Mouse (Mus musculus) heart, postnatal 0 days (tissue): ENCODE measurements around the gene Olfr911-ps1. TPM values are rescaled to one million over a fixed set of nuclear protein-coding genes. Genes with fewer than 3 reads are reported as not detected.

Experiments
- ATAC-seq: fragments of 200-750 bp; cut with Nextera tagmentation; 2 replicates; pipeline ENCODE4 v1.8.0; 2017; ENCODE audit warnings: low read depth, moderate number of reproducible peaks, moderate library complexity; ENCODE audit not compliant: insufficient read depth
- DNase-seq: peaks from one replicate; pipeline ENCODE4 v3.0.0-alpha.2; 2016; ENCODE audit warnings: low spot score
- H3K27ac ChIP-seq: fragments of 300-500 bp; sonication (generic); 2 replicates; pipeline ENCODE4 v1.5.1; 2014; ENCODE audit warnings: low read depth, mild to moderate bottlenecking
- H3K27me3 ChIP-seq: fragments of 300-500 bp; sonication (generic); 2 replicates; pipeline ENCODE4 v1.6.1; 2014; ENCODE audit warnings: low read length, mixed read lengths; ENCODE audit not compliant: control insufficient read depth, insufficient read depth
- H3K36me3 ChIP-seq: fragments of 300-500 bp; sonication (generic); replicated peaks from 2 replicates; pipeline ENCODE4 v1.6.1; 2014; ENCODE audit warnings: low read length, mixed read lengths; ENCODE audit not compliant: control insufficient read depth, insufficient read depth
- H3K4me1 ChIP-seq: fragments of 300-500 bp; sonication (generic); 2 replicates; pipeline ENCODE4 v1.6.1; 2014; ENCODE audit warnings: antibody characterized with exemption; ENCODE audit not compliant: control insufficient read depth, insufficient read depth
- H3K4me2 ChIP-seq: fragments of 300-500 bp; sonication (generic); 2 replicates; pipeline ENCODE4 v1.6.1; 2014; ENCODE audit warnings: low read depth, mild to moderate bottlenecking, low read length, moderate library complexity
- H3K4me3 ChIP-seq: fragments of 300-500 bp; sonication (generic); 2 replicates; pipeline ENCODE4 v1.5.1; 2014; ENCODE audit warnings: low read depth, low read length
- H3K9ac ChIP-seq: fragments of 300-500 bp; sonication (generic); replicated peaks from 2 replicates; pipeline ENCODE4 v1.6.1; 2014; ENCODE audit warnings: low read depth, low read length, mixed read lengths
- H3K9me3 ChIP-seq: fragments of 300-500 bp; sonication (generic); replicated peaks from 2 replicates; pipeline ENCODE4 v1.6.1; 2016; ENCODE audit warnings: low read length; ENCODE audit not compliant: control insufficient read depth
- CTCF ChIP-seq: IDR thresholded peaks from 2 replicates; pipeline ENCODE4 v1.5.1; 2016; ENCODE audit warnings: antibody characterized with exemption, control low read depth, low read depth
- EP300 ChIP-seq: IDR thresholded peaks from 2 replicates; pipeline ENCODE4 v1.6.1; 2016; ENCODE audit warnings: antibody characterized with exemption, low read depth
- WGBS: fragments of 180-500 bp; shearing (Covaris S2); extraction: QIAGEN DNeasy Blood & Tissue Kit; methylation state at CpG from one replicate; pipeline ENCODE4 v1.1.7; 2014; 5-methylcytosine and 5-hydroxymethylcytosine counted together
- polyA plus RNA-seq: library from polyadenylated mRNA; unstranded; fragments of >200 nt; fragmentation: Nextera tagmentation; extraction: Ambion mirVana; gene quantifications from 2 replicates; pipeline ENCODE4 v1.2.1, GENCODE M21; 2015
- total RNA-seq: library from RNA; depleted of rRNA; stranded (reverse); fragments of >200 nt; gene quantifications from 2 replicates; pipeline ENCODE4 v1.2.3, GENCODE M21; 2014; ENCODE audit warnings: low replicate concordance; rRNA removed

The Olfr911-ps1 gene
- not detected in 2 replicates for total RNA-seq
- not detected in 2 replicates for polyA plus RNA-seq

DNA sequence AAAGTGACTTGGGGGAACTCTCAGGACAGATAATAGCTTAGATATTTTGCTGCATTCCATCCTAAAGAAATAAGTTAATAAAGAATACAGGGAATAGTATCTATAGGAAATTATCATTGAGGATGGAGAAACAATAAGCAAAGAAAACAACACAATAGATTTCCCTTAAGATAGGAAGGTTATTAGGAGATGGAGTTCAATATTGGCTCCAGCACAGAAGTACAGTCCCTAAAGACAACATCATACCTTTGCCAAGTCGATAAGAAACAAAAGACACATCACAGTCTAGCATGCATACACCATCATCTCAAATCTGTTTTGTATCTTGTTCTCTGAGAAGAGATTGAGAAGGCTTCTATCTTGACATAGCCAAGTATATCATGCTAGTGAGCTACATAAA, at the start of gene Olfr911-ps1:
TSS of gene Olfr911-ps1 (plus strand) at position 301 of the 400 bp plus-strand sequence.
- H3K4me3 ChIP-seq, result no peak within 1 kb of the TSS
- no peaks in the 10 kb centered on the region for H3K9me3 ChIP-seq
- H3K4me2 ChIP-seq, result no peak within 1 kb of the TSS
- no peaks in the 10 kb centered on the region for H3K27me3 ChIP-seq
- WGBS, result 54% methylated on average over 1 of the region's 1 CpGs
- TF ChIP-seq EP300 (no peak), CTCF (no peak)
- DNase-seq (no peak), ATAC-seq (no peak)
- H3K36me3 ChIP-seq, result no peaks in the 10 kb centered on the region
- H3K4me1 ChIP-seq, result no peaks in the 10 kb centered on the region
- H3K27ac ChIP-seq, result no peak within 1 kb of the TSS
- no peak within 1 kb of the TSS for H3K9ac ChIP-seq

DNA sequence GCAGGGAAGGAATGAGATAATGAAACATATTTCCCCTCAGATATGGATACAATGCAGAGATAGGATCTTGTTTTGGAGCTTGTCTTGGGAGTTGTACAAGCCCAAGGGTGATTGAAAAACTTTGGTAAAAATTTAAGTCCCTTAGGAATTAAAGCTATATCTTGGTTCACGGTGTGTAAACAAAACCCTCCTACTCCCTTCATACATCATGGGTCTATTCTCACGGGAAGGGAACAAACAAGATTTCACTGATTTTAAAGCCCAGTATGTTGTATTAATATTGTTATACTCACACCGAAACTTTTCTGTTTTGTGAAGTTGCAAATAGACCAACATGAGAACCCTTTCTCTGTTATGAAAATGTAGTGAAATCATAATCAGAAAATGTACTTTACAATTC, 34.6 kb upstream of the Olfr911-ps1 start, which contains the start of gene Olfr906:
TSS of gene Olfr906 (plus strand) at position 301 of the 400 bp plus-strand sequence.
- no peaks in the 10 kb centered on the region for H3K36me3 ChIP-seq
- TF ChIP-seq EP300 (no peak), CTCF (no peak)
- no peaks in the 10 kb centered on the region for H3K4me1 ChIP-seq
- ATAC-seq (no peak), DNase-seq (no peak)
- H3K4me2 ChIP-seq, result no peak within 1 kb of the TSS
- H3K4me3 ChIP-seq, result no peak within 1 kb of the TSS
- H3K9ac ChIP-seq, result no peak within 1 kb of the TSS
- H3K27me3 ChIP-seq, result no peaks in the 10 kb centered on the region
- no peak within 1 kb of the TSS for H3K27ac ChIP-seq
- WGBS, result 68% methylated on average over 3 of the region's 3 CpGs
- no peaks in the 10 kb centered on the region for H3K9me3 ChIP-seq

- Histone ChIP-seq H3K27ac (no peak within 1 kb of the TSS), H3K9me3 (no peaks in the 10 kb centered on the region), H3K9ac (no peak within 1 kb of the TSS), H3K27me3 (no peaks in the 10 kb centered on the region), H3K36me3 (no peaks in the 10 kb centered on the region), H3K4me1 (no peaks in the 10 kb centered on the region), H3K4me3 (no peak within 1 kb of the TSS), H3K4me2 (no peak within 1 kb of the TSS)
- WGBS, result 67% methylated on average over 2 of the region's 2 CpGs
- ATAC-seq (no peak), DNase-seq (no peak)
- no peak for TF ChIP-seq EP300
- no peak for TF ChIP-seq CTCF
These were observed 25.9 kb upstream of the Olfr911-ps1 start, which contains the start of gene Olfr907 for GRCm38 (mm10) chr9:38495501-38495900. TSS of gene Olfr907 (plus strand) at chr9:38495801.

DNA sequence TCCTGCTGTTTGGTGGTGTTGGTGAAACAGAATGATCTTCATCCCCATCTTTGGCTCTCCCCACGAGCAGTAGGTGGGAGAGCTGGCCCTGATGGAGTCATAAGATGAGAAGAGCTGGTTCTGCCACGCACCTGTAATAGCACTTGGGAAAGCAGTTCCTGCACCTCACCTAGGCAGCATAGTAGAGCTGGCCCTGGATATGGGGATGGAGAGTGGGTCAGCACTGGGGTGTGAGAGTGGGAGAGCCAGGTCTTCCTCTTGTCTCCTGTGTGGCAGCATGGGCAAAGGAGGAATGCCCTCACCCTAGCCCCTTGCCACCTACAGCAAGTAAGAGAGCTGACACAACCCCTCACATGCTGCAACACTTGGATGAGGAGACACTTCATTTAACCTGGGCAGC, 9.0 kb upstream of the Olfr911-ps1 start:
- DNase-seq (no peak), ATAC-seq (no peak)
- no peak overlapping the region for H3K4me2 ChIP-seq
- no peaks in the 10 kb centered on the region for H3K9me3 ChIP-seq
- no peaks in the 10 kb centered on the region for H3K36me3 ChIP-seq
- H3K27me3 ChIP-seq, result no peaks in the 10 kb centered on the region
- WGBS, result 45% methylated on average over 2 of the region's 2 CpGs
- no peak overlapping the region for H3K9ac ChIP-seq
- no peak overlapping the region for H3K4me3 ChIP-seq
- no peak for TF ChIP-seq EP300
- no peak for TF ChIP-seq CTCF
- no peak overlapping the region for H3K27ac ChIP-seq
- H3K4me1 ChIP-seq, result no peaks in the 10 kb centered on the region

DNA sequence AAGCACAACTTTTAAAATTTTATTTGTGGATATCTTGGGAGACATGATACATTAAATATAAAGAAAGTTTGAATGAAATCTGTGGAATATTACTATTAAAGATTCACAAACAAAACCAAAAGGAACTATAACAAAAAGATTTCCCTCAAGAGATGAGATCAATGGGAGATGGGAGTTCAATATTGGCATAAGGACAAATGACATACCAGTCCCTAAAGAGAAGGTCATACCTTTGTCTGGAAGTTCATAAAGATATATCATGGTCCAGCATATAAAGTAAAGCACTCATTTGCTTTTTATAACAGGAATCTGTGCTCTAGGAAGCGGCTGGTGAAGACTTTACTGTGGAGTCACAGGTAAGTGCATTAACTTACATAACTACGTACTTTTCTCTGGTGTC, 16.2 kb downstream of the Olfr911-ps1 start, which contains the start of gene Olfr910:
TSS of gene Olfr910 (plus strand) at position 301 of the 400 bp plus-strand sequence.
- Histone ChIP-seq H3K4me3 (no peak within 1 kb of the TSS), H3K27ac (no peak within 1 kb of the TSS), H3K27me3 (no peaks in the 10 kb centered on the region), H3K4me2 (no peak within 1 kb of the TSS), H3K4me1 (no peaks in the 10 kb centered on the region), H3K9ac (no peak within 1 kb of the TSS), H3K36me3 (no peaks in the 10 kb centered on the region), H3K9me3 (peaks cover 4% of the 10 kb centered on the region; the same call in 1 of the 2 replicates)
- ATAC-seq (no peak), DNase-seq (no peak)
- WGBS, result 79% methylated on average over 2 of the region's 2 CpGs
- no peak for TF ChIP-seq EP300
- no peak for TF ChIP-seq CTCF

Other genes with a start within 250 kb of the Olfr911-ps1 start
- not detected in 2 replicates for gene Olfr896-ps1, start 230.5 kb upstream of the Olfr911-ps1 start, total RNA-seq
- gene Olfr896-ps1, start 230.5 kb upstream of the Olfr911-ps1 start, polyA plus RNA-seq, result not detected in 2 replicates
- not detected in 2 replicates for gene Olfr25, start 192.5 kb upstream of the Olfr911-ps1 start, total RNA-seq
- gene Olfr25, start 192.5 kb upstream of the Olfr911-ps1 start, polyA plus RNA-seq, result not detected in 2 replicates
- gene Olfr898, start 173.2 kb upstream of the Olfr911-ps1 start, total RNA-seq, result not detected in 2 replicates
- gene Olfr898, start 173.2 kb upstream of the Olfr911-ps1 start, polyA plus RNA-seq, result not detected in 2 replicates
- not detected in 2 replicates for gene Olfr250, start 154.7 kb upstream of the Olfr911-ps1 start, total RNA-seq
- gene Olfr250, start 154.7 kb upstream of the Olfr911-ps1 start, polyA plus RNA-seq, result not detected in 2 replicates
- not detected in 2 replicates for gene Olfr251, start 144.5 kb upstream of the Olfr911-ps1 start, total RNA-seq
- not detected in 2 replicates for gene Olfr251, start 144.5 kb upstream of the Olfr911-ps1 start, polyA plus RNA-seq
- not detected in 2 replicates for gene Olfr147, start 119.9 kb upstream of the Olfr911-ps1 start, total RNA-seq
- gene Olfr147, start 119.9 kb upstream of the Olfr911-ps1 start, polyA plus RNA-seq, result not detected in 2 replicates
- not detected in 2 replicates for gene Olfr901, start 92.1 kb upstream of the Olfr911-ps1 start, total RNA-seq
- not detected in 2 replicates for gene Olfr901, start 92.1 kb upstream of the Olfr911-ps1 start, polyA plus RNA-seq
- not detected in 2 replicates for gene Olfr902, start 73.9 kb upstream of the Olfr911-ps1 start, total RNA-seq
- not detected in 2 replicates for gene Olfr902, start 73.9 kb upstream of the Olfr911-ps1 start, polyA plus RNA-seq
- gene Olfr904, start 58.4 kb upstream of the Olfr911-ps1 start, total RNA-seq, result not detected in 2 replicates
- not detected in 2 replicates for gene Olfr904, start 58.4 kb upstream of the Olfr911-ps1 start, polyA plus RNA-seq
- gene Olfr905, start 50.5 kb upstream of the Olfr911-ps1 start, total RNA-seq, result not detected in 2 replicates
- gene Olfr905, start 50.5 kb upstream of the Olfr911-ps1 start, polyA plus RNA-seq, result not detected in 2 replicates
- not detected in 2 replicates for gene Olfr906, start 34.5 kb upstream of the Olfr911-ps1 start, total RNA-seq
- not detected in 2 replicates for gene Olfr906, start 34.5 kb upstream of the Olfr911-ps1 start, polyA plus RNA-seq
- gene Olfr907, start 25.8 kb upstream of the Olfr911-ps1 start, total RNA-seq, result not detected in 2 replicates
- gene Olfr907, start 25.8 kb upstream of the Olfr911-ps1 start, polyA plus RNA-seq, result not detected in 2 replicates
- gene Olfr910, start 16.3 kb downstream of the Olfr911-ps1 start, total RNA-seq, result not detected in 2 replicates
- not detected in 2 replicates for gene Olfr910, start 16.3 kb downstream of the Olfr911-ps1 start, polyA plus RNA-seq
- not detected in 2 replicates for gene Olfr912, start 58.6 kb downstream of the Olfr911-ps1 start, total RNA-seq
- gene Olfr912, start 58.6 kb downstream of the Olfr911-ps1 start, polyA plus RNA-seq, result not detected in 2 replicates
- gene Olfr913, start 71.2 kb downstream of the Olfr911-ps1 start, total RNA-seq, result not detected in 2 replicates
- gene Olfr913, start 71.2 kb downstream of the Olfr911-ps1 start, polyA plus RNA-seq, result not detected in 2 replicates
- gene Olfr914, start 83.5 kb downstream of the Olfr911-ps1 start, total RNA-seq, result not detected in 2 replicates
- not detected in 2 replicates for gene Olfr914, start 83.5 kb downstream of the Olfr911-ps1 start, polyA plus RNA-seq
- gene Olfr916, start 138.3 kb downstream of the Olfr911-ps1 start, total RNA-seq, result not detected in 2 replicates
- gene Olfr916, start 138.3 kb downstream of the Olfr911-ps1 start, polyA plus RNA-seq, result not detected in 2 replicates
- gene Olfr917, start 144.3 kb downstream of the Olfr911-ps1 start, total RNA-seq, result not detected in 2 replicates
- not detected in 2 replicates for gene Olfr917, start 144.3 kb downstream of the Olfr911-ps1 start, polyA plus RNA-seq
- not detected in 2 replicates for gene Olfr918, start 153.0 kb downstream of the Olfr911-ps1 start, total RNA-seq
- gene Olfr918, start 153.0 kb downstream of the Olfr911-ps1 start, polyA plus RNA-seq, result not detected in 2 replicates
- gene Olfr919, start 182.1 kb downstream of the Olfr911-ps1 start, total RNA-seq, result not detected in 2 replicates
- gene Olfr919, start 182.1 kb downstream of the Olfr911-ps1 start, polyA plus RNA-seq, result not detected in 2 replicates
- gene Vwa5a, start 196.7 kb downstream of the Olfr911-ps1 start, total RNA-seq, result 33.4 and 43.1 TPM in 2 replicates
- gene Vwa5a, start 196.7 kb downstream of the Olfr911-ps1 start, polyA plus RNA-seq, result 17.1 and 18.5 TPM in 2 replicates
- 0.19 and 0.80 TPM in 2 replicates for gene Olfr920, start 230.7 kb downstream of the Olfr911-ps1 start, total RNA-seq
- 0.03 and 0.04 TPM in 2 replicates for gene Olfr920, start 230.7 kb downstream of the Olfr911-ps1 start, polyA plus RNA-seq